10 mouse cellular contexts compared by ENCODE assay signal in the genomic region with DNA sequence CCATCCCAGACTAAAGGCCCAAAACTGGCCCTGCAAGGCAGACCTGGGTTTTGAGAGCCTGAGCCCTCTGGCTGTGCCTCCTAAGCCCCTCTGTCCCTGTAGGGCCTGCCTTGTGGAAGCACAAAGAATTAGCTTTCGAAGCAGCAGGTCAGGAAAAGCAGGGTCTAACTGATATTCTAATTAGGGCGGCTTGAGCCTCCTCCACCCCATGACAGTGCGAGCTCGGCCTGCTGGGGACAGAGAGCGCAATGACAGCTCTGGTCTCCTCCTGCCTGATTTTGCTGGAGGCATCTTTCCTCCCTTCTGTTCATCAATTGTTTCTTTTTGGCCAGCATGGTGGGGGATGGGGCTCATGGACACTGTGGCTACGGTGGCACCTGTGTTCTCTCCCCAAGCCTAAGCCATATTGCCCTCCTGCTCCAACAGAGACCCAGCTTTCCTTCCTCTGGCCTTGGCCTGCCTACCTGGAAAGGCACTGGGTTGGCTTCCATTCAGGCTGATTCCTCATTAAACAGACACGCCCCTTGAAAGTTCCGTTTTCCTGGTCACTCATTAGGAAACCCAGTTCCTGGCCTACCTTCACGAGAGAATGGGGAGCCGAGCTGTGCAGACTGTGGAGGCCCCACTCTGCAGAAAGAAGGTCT. TPM values are rescaled to one million over a fixed set of nuclear protein-coding genes. Genes with fewer than 3 reads are reported as not detected.
DNase-seq lines count a peak whose midpoint lies in the region; ATAC-seq and TF ChIP-seq lines count a peak whose summit lies in the region.
"Had no signal": no experiment of that assay in that cellular context is flagged by ENCODE, and none has a peak within 500 bp of the region (broad histone marks: within the 10 kb centered on the region; RNA-seq: fewer than 3 reads in every experiment).

No protein-coding gene starts in this region.

- DNase-seq in forebrain, embryonic 14.5 days (ENCODE audit: low spot score) = no peak
- no peak for DNase-seq in G1E (ENCODE audit: low spot score)
- DNase-seq in lung, embryonic 14.5 days = no peak
- no peak for DNase-seq in frontal cortex, adult 2 months (ENCODE audit: extremely low spot score in 1 of 2, low spot score in 1 of 2)
- DNase-seq in hindbrain, embryonic 11.5 days (ENCODE audit: low spot score) = no peak
- no peak for DNase-seq in right cerebral cortex, postnatal 36 days (ENCODE audit: low spot score in 2 of 2)

- H3K4me2 ChIP-seq in forebrain, embryonic 14.5 days (ENCODE audit: low read length) = no peak overlapping the region
- no peak overlapping the region for H3K4me2 ChIP-seq in forebrain, embryonic 13.5 days
- H3K4me2 ChIP-seq in heart, embryonic 16.5 days (ENCODE audit: low read depth, low read length) = peak overlapping the region; percentile 52
- H3K4me2 ChIP-seq in lung, embryonic 14.5 days = peak overlapping the region; percentile 42
- H3K4me2 ChIP-seq in hindbrain, embryonic 11.5 days (replicated peaks; ENCODE audit: low read depth, low read length) = no peak overlapping the region

- no peak for ATAC-seq in forebrain, embryonic 14.5 days
- no peak for ATAC-seq in forebrain, embryonic 13.5 days
- no peak for ATAC-seq in G1E (ENCODE audit: extremely low read depth, insufficient number of reproducible peaks, low FRiP score, poor library complexity, severe bottlenecking)
- ATAC-seq in heart, embryonic 16.5 days (replicated peaks; ENCODE audit: extremely low read depth, insufficient read depth, low FRiP score) = no peak
- no peak for ATAC-seq in lung, embryonic 14.5 days (ENCODE audit: insufficient read depth)
- ATAC-seq in hindbrain, embryonic 11.5 days (ENCODE audit: low FRiP score) = no peak

- no peak overlapping the region for H3K9ac ChIP-seq in forebrain, embryonic 14.5 days (ENCODE audit: low read length)
- no peak overlapping the region for H3K9ac ChIP-seq in forebrain, embryonic 13.5 days
- peak overlapping the region; percentile 50 for H3K9ac ChIP-seq in heart, embryonic 16.5 days (ENCODE audit: low read length)
- H3K9ac ChIP-seq in lung, embryonic 14.5 days = no peak overlapping the region; the same call in 1 of the 2 replicates
- no peak overlapping the region for H3K9ac ChIP-seq in hindbrain, embryonic 11.5 days (ENCODE audit: low read depth, low read length)

- no peak overlapping the region for H3K4me3 ChIP-seq in forebrain, embryonic 14.5 days (ENCODE audit: low read depth, low read length)
- no peak overlapping the region for H3K4me3 ChIP-seq in forebrain, embryonic 13.5 days
- peak overlapping the region; percentile 72 for H3K4me3 ChIP-seq in G1E (ENCODE audit: low read depth, low read length)
- H3K4me3 ChIP-seq in heart, embryonic 16.5 days (ENCODE audit: low read length) = peak overlapping the region; percentile 15
- H3K4me3 ChIP-seq in lung, embryonic 14.5 days (ENCODE audit: low read depth, low read length) = no peak overlapping the region
- no peak overlapping the region for H3K4me3 ChIP-seq in hindbrain, embryonic 11.5 days (ENCODE audit: low read depth, low read length)

- no peaks in the 10 kb centered on the region for H3K36me3 ChIP-seq in forebrain, embryonic 14.5 days (ENCODE audit: control insufficient read depth, insufficient read depth, low read length)
- H3K36me3 ChIP-seq in forebrain, embryonic 13.5 days (ENCODE audit: poor library complexity, severe bottlenecking) = no peaks in the 10 kb centered on the region
- H3K36me3 ChIP-seq in G1E (replicated peaks) = peaks cover 31% of the 10 kb centered on the region
- no peaks in the 10 kb centered on the region for H3K36me3 ChIP-seq in heart, embryonic 16.5 days (ENCODE audit: control insufficient read depth, insufficient read depth)
- H3K36me3 ChIP-seq in lung, embryonic 14.5 days (ENCODE audit: insufficient read depth) = no peaks in the 10 kb centered on the region
- H3K36me3 ChIP-seq in hindbrain, embryonic 11.5 days (ENCODE audit: control insufficient read depth, insufficient read depth, low read length) = no peaks in the 10 kb centered on the region

- TF ChIP-seq CTCF in G1E (IDR thresholded peaks at IDR 0.05; ENCODE audit: low read depth, low read length) = no peak
- no peak for TF ChIP-seq CTCF in lung, embryonic 14.5 days (IDR thresholded peaks at IDR 0.05; ENCODE audit: low read depth)

- H3K27ac ChIP-seq in forebrain, embryonic 14.5 days (ENCODE audit: low read depth, low read length) = 0 out of 2 replicates have a peak overlapping the region, but pooled peaks have one; percentile 9
- H3K27ac ChIP-seq in forebrain, embryonic 13.5 days = no peak overlapping the region
- H3K27ac ChIP-seq in heart, embryonic 16.5 days (ENCODE audit: low read length) = peak overlapping the region; percentile 80
- H3K27ac ChIP-seq in lung, embryonic 14.5 days (ENCODE audit: low read depth) = peak overlapping the region; percentile 71
- no peak overlapping the region for H3K27ac ChIP-seq in hindbrain, embryonic 11.5 days (ENCODE audit: low read depth, low read length)

- no peaks in the 10 kb centered on the region for H3K9me3 ChIP-seq in forebrain, embryonic 14.5 days (replicated peaks; ENCODE audit: control insufficient read depth, low read length)
- no peaks in the 10 kb centered on the region for H3K9me3 ChIP-seq in forebrain, embryonic 13.5 days (replicated peaks)
- no peaks in the 10 kb centered on the region for H3K9me3 ChIP-seq in G1E (replicated peaks)
- no peaks in the 10 kb centered on the region for H3K9me3 ChIP-seq in heart, embryonic 16.5 days (replicated peaks; ENCODE audit: control insufficient read depth, low read length)
- H3K9me3 ChIP-seq in lung, embryonic 14.5 days (ENCODE audit: low read depth, low read length) = no peaks in the 10 kb centered on the region
- H3K9me3 ChIP-seq in hindbrain, embryonic 11.5 days (ENCODE audit: control insufficient read depth, low read length) = no peaks in the 10 kb centered on the region

- WGBS in forebrain, embryonic 14.5 days = 54% methylated on average over 10 of the region's 10 CpGs
- WGBS in forebrain, embryonic 13.5 days = 61% methylated on average over 10 of the region's 10 CpGs
- 66% methylated on average over 10 of the region's 10 CpGs for WGBS in heart, embryonic 16.5 days
- WGBS in lung, embryonic 14.5 days = 73% methylated on average over 10 of the region's 10 CpGs
- 74% methylated on average over 10 of the region's 10 CpGs for WGBS in hindbrain, embryonic 11.5 days

- no peaks in the 10 kb centered on the region for H3K4me1 ChIP-seq in forebrain, embryonic 14.5 days (ENCODE audit: control insufficient read depth, insufficient read depth, low read length)
- H3K4me1 ChIP-seq in forebrain, embryonic 13.5 days = peaks cover 4% of the 10 kb centered on the region; the same call in 1 of the 2 replicates
- H3K4me1 ChIP-seq in G1E (ENCODE audit: insufficient read depth, low read depth, low read length) = peaks cover 77% of the 10 kb centered on the region
- peaks cover 18% of the 10 kb centered on the region for H3K4me1 ChIP-seq in heart, embryonic 16.5 days (ENCODE audit: control insufficient read depth, insufficient read depth, low read length)
- peaks cover 25% of the 10 kb centered on the region for H3K4me1 ChIP-seq in lung, embryonic 14.5 days (ENCODE audit: insufficient read depth)
- H3K4me1 ChIP-seq in hindbrain, embryonic 11.5 days (replicated peaks; ENCODE audit: control insufficient read depth, insufficient read depth, low read length) = no peaks in the 10 kb centered on the region

- H3K27me3 ChIP-seq in forebrain, embryonic 14.5 days (replicated peaks; ENCODE audit: control insufficient read depth, insufficient read depth, low read length) = no peaks in the 10 kb centered on the region
- peaks cover 8% of the 10 kb centered on the region; the same call in 1 of the 2 replicates for H3K27me3 ChIP-seq in forebrain, embryonic 13.5 days
- H3K27me3 ChIP-seq in G1E (ENCODE audit: insufficient read depth, low read length) = no peaks in the 10 kb centered on the region
- no peaks in the 10 kb centered on the region for H3K27me3 ChIP-seq in heart, embryonic 16.5 days (ENCODE audit: control insufficient read depth, insufficient read depth, low read length)
- H3K27me3 ChIP-seq in lung, embryonic 14.5 days (ENCODE audit: insufficient read depth, low read length) = no peaks in the 10 kb centered on the region
- no peaks in the 10 kb centered on the region for H3K27me3 ChIP-seq in hindbrain, embryonic 11.5 days (ENCODE audit: control insufficient read depth, insufficient read depth, low read length)

RNA-seq across cellular contexts. Expression of gene Atp5mpl, which starts 23.2 kb away (rescaled TPM):
- polyA plus RNA-seq in forebrain, embryonic 14.5 days (2014; fragmentation: Nextera tagmentation; extraction: Ambion mirVana) = 634 and 784 TPM in 2 replicates
- polyA plus RNA-seq in forebrain, embryonic 13.5 days (2015; fragmentation: Nextera tagmentation; extraction: Ambion mirVana) = 677 and 746 TPM in 2 replicates
- 56.4 and 70.0 TPM in 2 replicates for total RNA-seq in G1E (2014; fragmentation: Nextera tagmentation)
- total RNA-seq in G1E (2017) = 1,497 and 1,593 TPM in 2 replicates
- polyA plus RNA-seq in G1E (2012) = 14.9 and 17.7 TPM in 2 replicates
- 1,449 and 1,610 TPM in 2 replicates for polyA plus RNA-seq in heart, embryonic 16.5 days (2015; fragmentation: Nextera tagmentation; extraction: Ambion mirVana)
- 647 and 712 TPM in 2 replicates for polyA plus RNA-seq in lung, embryonic 14.5 days (2014; fragmentation: Nextera tagmentation; extraction: Ambion mirVana)
- polyA plus RNA-seq in frontal cortex, adult 2 months (2012; rRNA removed) = 259 and 293 TPM in 2 replicates
- polyA plus RNA-seq in hindbrain, embryonic 11.5 days (2014; fragmentation: Nextera tagmentation; extraction: Ambion mirVana) = 582 and 583 TPM in 2 replicates

RNA-seq across cellular contexts. Expression of gene Tdrd9, which starts 27.8 kb away (rescaled TPM):
- 0.19 and 0.31 TPM in 2 replicates for polyA plus RNA-seq in forebrain, embryonic 14.5 days (2014; fragmentation: Nextera tagmentation; extraction: Ambion mirVana)
- 0.45 and 1.3 TPM in 2 replicates for polyA plus RNA-seq in forebrain, embryonic 13.5 days (2015; fragmentation: Nextera tagmentation; extraction: Ambion mirVana)
- total RNA-seq in G1E (2014; fragmentation: Nextera tagmentation) (not detected in 2 replicates), G1E (2017) (0.12 and 0.76 TPM in 2 replicates)
- polyA plus RNA-seq in G1E (2012) = not detected in 2 replicates
- 0.16 and 0.19 TPM in 2 replicates for polyA plus RNA-seq in heart, embryonic 16.5 days (2015; fragmentation: Nextera tagmentation; extraction: Ambion mirVana)
- 0.15 and 0.18 TPM in 2 replicates for polyA plus RNA-seq in lung, embryonic 14.5 days (2014; fragmentation: Nextera tagmentation; extraction: Ambion mirVana)
- 0.84 and 1.3 TPM in 2 replicates for polyA plus RNA-seq in frontal cortex, adult 2 months (2012; rRNA removed)
- 0.37 and 0.81 TPM in 2 replicates for polyA plus RNA-seq in hindbrain, embryonic 11.5 days (2014; fragmentation: Nextera tagmentation; extraction: Ambion mirVana)

RNA-seq across cellular contexts. Expression of gene Ppp1r13b, which starts 35.6 kb away (rescaled TPM):
- 12.5 and 20.1 TPM in 2 replicates for polyA plus RNA-seq in forebrain, embryonic 14.5 days (2014; fragmentation: Nextera tagmentation; extraction: Ambion mirVana)
- 9.3 TPM in 2 replicates for polyA plus RNA-seq in forebrain, embryonic 13.5 days (2015; fragmentation: Nextera tagmentation; extraction: Ambion mirVana)
- 41.7 and 51.5 TPM in 2 replicates for total RNA-seq in G1E (2014; fragmentation: Nextera tagmentation)
- total RNA-seq in G1E (2017) = 16.4 and 19.7 TPM in 2 replicates
- 27.8 and 28.1 TPM in 2 replicates for polyA plus RNA-seq in G1E (2012)
- polyA plus RNA-seq in heart, embryonic 16.5 days (2015; fragmentation: Nextera tagmentation; extraction: Ambion mirVana) = 11.2 and 13.6 TPM in 2 replicates
- 28.9 and 29.0 TPM in 2 replicates for polyA plus RNA-seq in lung, embryonic 14.5 days (2014; fragmentation: Nextera tagmentation; extraction: Ambion mirVana)
- polyA plus RNA-seq in frontal cortex, adult 2 months (2012; rRNA removed) = 37.6 and 37.9 TPM in 2 replicates
- 8.3 and 9.5 TPM in 2 replicates for polyA plus RNA-seq in hindbrain, embryonic 11.5 days (2014; fragmentation: Nextera tagmentation; extraction: Ambion mirVana)

RNA-seq across cellular contexts. Expression of gene Rd3l, which starts 37.6 kb away (rescaled TPM):
- polyA plus RNA-seq in forebrain, embryonic 14.5 days (2014; fragmentation: Nextera tagmentation; extraction: Ambion mirVana) = not detected in 2 replicates
- not detected in 2 replicates for polyA plus RNA-seq in forebrain, embryonic 13.5 days (2015; fragmentation: Nextera tagmentation; extraction: Ambion mirVana)
- total RNA-seq in G1E (2014; fragmentation: Nextera tagmentation) (not detected in 2 replicates), G1E (2017) (0.12 and 0.16 TPM in 2 replicates)
- not detected in 2 replicates for polyA plus RNA-seq in G1E (2012)
- 0.41 and 0.84 TPM in 2 replicates for polyA plus RNA-seq in heart, embryonic 16.5 days (2015; fragmentation: Nextera tagmentation; extraction: Ambion mirVana)
- polyA plus RNA-seq in lung, embryonic 14.5 days (2014; fragmentation: Nextera tagmentation; extraction: Ambion mirVana) = not detected in 2 replicates
- polyA plus RNA-seq in frontal cortex, adult 2 months (2012; rRNA removed) = 3.1 and 3.7 TPM in 2 replicates
- polyA plus RNA-seq in hindbrain, embryonic 11.5 days (2014; fragmentation: Nextera tagmentation; extraction: Ambion mirVana) = not detected in 2 replicates
- total RNA-seq: hematopoietic stem cell, adult 5-6 weeks had no signal
- polyA plus RNA-seq: neural tube, embryonic 14.5 days had no signal

Comparison
In these comparisons a context has a peak if more than half of its experiments do, and no peak if none do; other contexts are left out.
1. H3K27ac ChIP-seq: peak in forebrain, embryonic 14.5 days (single experiment), heart, embryonic 16.5 days (single experiment) and lung, embryonic 14.5 days (single experiment); none in forebrain, embryonic 13.5 days (single experiment) and hindbrain, embryonic 11.5 days (single experiment).
2. H3K4me2 ChIP-seq: peak in heart, embryonic 16.5 days (single experiment) and lung, embryonic 14.5 days (single experiment); none in forebrain, embryonic 14.5 days (single experiment), forebrain, embryonic 13.5 days (single experiment) and hindbrain, embryonic 11.5 days (single experiment).
3. H3K4me3 ChIP-seq: peak in G1E (single experiment) and heart, embryonic 16.5 days (single experiment); none in forebrain, embryonic 14.5 days (single experiment), forebrain, embryonic 13.5 days (single experiment), lung, embryonic 14.5 days (single experiment) and hindbrain, embryonic 11.5 days (single experiment).
4. RNA of gene Atp5mpl, which starts 23.2 kb away (polyA plus RNA-seq): 1,449 to 1,610 TPM in heart, embryonic 16.5 days, 634 to 784 TPM in forebrain, embryonic 14.5 days, 677 to 746 TPM in forebrain, embryonic 13.5 days, 647 to 712 TPM in lung, embryonic 14.5 days, 582 to 583 TPM in hindbrain, embryonic 11.5 days and 259 to 293 TPM in frontal cortex, adult 2 months; 14.9 to 17.7 TPM in G1E; every median in the first group is over 10 times any median in the second.